Comparison of ENCODE assay signal across 11 mouse cellular contexts in genomic region chr4:85916034-85916433, GRCm38 (mm10).
DNase-seq lines count a peak whose midpoint lies in the region; ATAC-seq and TF ChIP-seq lines count a peak whose summit lies in the region.
"Had no signal": no experiment of that assay in that cellular context is flagged by ENCODE, and none has a peak within 500 bp of the region (broad histone marks: within the 10 kb centered on the region; RNA-seq: fewer than 3 reads in every experiment).

No protein-coding gene starts in this region.

- peak overlapping the region; percentile 31; the same call in 1 of the 2 replicates for H3K27ac ChIP-seq in heart, embryonic 15.5 days
- H3K27ac ChIP-seq in heart, embryonic 11.5 days (ENCODE audit: low read depth, low read length), result no peak overlapping the region
- no peak overlapping the region for H3K27ac ChIP-seq in midbrain, embryonic 14.5 days (replicated peaks; ENCODE audit: low read depth, low read length)
- no peak overlapping the region for H3K27ac ChIP-seq in midbrain, embryonic 15.5 days
- 0 out of 2 replicates have a peak overlapping the region, but pooled peaks have one; percentile 4 for H3K27ac ChIP-seq in embryonic fibroblast, embryonic 13.5 days (ENCODE audit: insufficient read depth, low read length)
- H3K27ac ChIP-seq in stomach, embryonic 15.5 days, result peak overlapping the region; percentile 12; the same call in 1 of the 2 replicates

- H3K9me3 ChIP-seq in heart, embryonic 15.5 days (replicated peaks), result no peaks in the 10 kb centered on the region
- no peaks in the 10 kb centered on the region for H3K9me3 ChIP-seq in heart, embryonic 11.5 days (replicated peaks; ENCODE audit: control insufficient read depth, low read length)
- H3K9me3 ChIP-seq in midbrain, embryonic 14.5 days (ENCODE audit: control insufficient read depth, low read length), result no peaks in the 10 kb centered on the region
- H3K9me3 ChIP-seq in midbrain, embryonic 15.5 days, result no peaks in the 10 kb centered on the region
- no peaks in the 10 kb centered on the region for H3K9me3 ChIP-seq in stomach, embryonic 15.5 days

- WGBS in heart, embryonic 15.5 days, result 38% methylated on average over 2 of the region's 2 CpGs
- 50% methylated on average over 2 of the region's 2 CpGs for WGBS in heart, embryonic 11.5 days (ENCODE audit: insufficient replicate concordance)
- WGBS in midbrain, embryonic 14.5 days, result 51% methylated on average over 2 of the region's 2 CpGs
- WGBS in midbrain, embryonic 15.5 days, result 43% methylated on average over 2 of the region's 2 CpGs
- 42% methylated on average over 2 of the region's 2 CpGs for WGBS in stomach, embryonic 15.5 days

- DNase-seq in midbrain, embryonic 14.5 days, result peak; percentile 25
- no peak for DNase-seq in frontal cortex, postnatal 25 days (ENCODE audit: low spot score in 2 of 2)
- no peak for DNase-seq in cerebellum, adult 11-12 months
- DNase-seq: cerebellum, adult 9-11 months; gastrocnemius, postnatal 25 days had no signal

- no peak; the same call in 1 of the 2 replicates for ATAC-seq in heart, embryonic 15.5 days (replicated peaks; ENCODE audit: insufficient number of reproducible peaks, insufficient read depth, low FRiP score, low read depth)
- ATAC-seq in heart, embryonic 11.5 days (replicated peaks; ENCODE audit: insufficient number of reproducible peaks, low FRiP score, low TSS enrichment), result no peak
- ATAC-seq in midbrain, embryonic 14.5 days (ENCODE audit: low FRiP score, low TSS enrichment), result no peak
- ATAC-seq in midbrain, embryonic 15.5 days (replicated peaks), result no peak
- no peak for ATAC-seq in stomach, embryonic 15.5 days (ENCODE audit: insufficient read depth, low FRiP score, low read depth)

- H3K4me3 ChIP-seq in heart, embryonic 15.5 days, result no peak overlapping the region
- H3K4me3 ChIP-seq in heart, embryonic 11.5 days (ENCODE audit: low read depth, low read length), result no peak overlapping the region
- no peak overlapping the region for H3K4me3 ChIP-seq in midbrain, embryonic 14.5 days (replicated peaks; ENCODE audit: low read depth, low read length)
- H3K4me3 ChIP-seq in midbrain, embryonic 15.5 days, result no peak overlapping the region
- no peak overlapping the region for H3K4me3 ChIP-seq in embryonic fibroblast, embryonic 13.5 days (ENCODE audit: insufficient read depth, low read length)
- no peak overlapping the region for H3K4me3 ChIP-seq in stomach, embryonic 15.5 days (replicated peaks)
- H3K4me3 ChIP-seq: erythroblast, embryonic 14.5 days had no signal

- no peaks in the 10 kb centered on the region for H3K36me3 ChIP-seq in heart, embryonic 15.5 days
- no peaks in the 10 kb centered on the region for H3K36me3 ChIP-seq in heart, embryonic 11.5 days (ENCODE audit: control insufficient read depth, insufficient read depth, low read length)
- no peaks in the 10 kb centered on the region for H3K36me3 ChIP-seq in midbrain, embryonic 14.5 days (ENCODE audit: control insufficient read depth, insufficient read depth, low read length)
- no peaks in the 10 kb centered on the region for H3K36me3 ChIP-seq in midbrain, embryonic 15.5 days (replicated peaks)
- H3K36me3 ChIP-seq in stomach, embryonic 15.5 days, result no peaks in the 10 kb centered on the region

- H3K4me1 ChIP-seq in heart, embryonic 15.5 days (replicated peaks), result peaks cover 7% of the 10 kb centered on the region
- H3K4me1 ChIP-seq in heart, embryonic 11.5 days (ENCODE audit: control insufficient read depth, insufficient read depth, low read length), result no peaks in the 10 kb centered on the region
- H3K4me1 ChIP-seq in midbrain, embryonic 14.5 days (ENCODE audit: control insufficient read depth, insufficient read depth, low read length), result no peaks in the 10 kb centered on the region
- no peaks in the 10 kb centered on the region for H3K4me1 ChIP-seq in midbrain, embryonic 15.5 days
- peaks cover 3% of the 10 kb centered on the region; the same call in 1 of the 2 replicates for H3K4me1 ChIP-seq in embryonic fibroblast, embryonic 13.5 days (ENCODE audit: control insufficient read depth, insufficient read depth, low read length)
- no peaks in the 10 kb centered on the region for H3K4me1 ChIP-seq in stomach, embryonic 15.5 days

- TF ChIP-seq POLR2A in embryonic fibroblast, embryonic 13.5 days (IDR thresholded peaks at IDR 0.05; ENCODE audit: low read depth, low read length), result no peak

- no peaks in the 10 kb centered on the region for H3K27me3 ChIP-seq in heart, embryonic 15.5 days
- no peaks in the 10 kb centered on the region for H3K27me3 ChIP-seq in heart, embryonic 11.5 days (ENCODE audit: control insufficient read depth, insufficient read depth, low read length)
- no peaks in the 10 kb centered on the region for H3K27me3 ChIP-seq in midbrain, embryonic 14.5 days (ENCODE audit: control insufficient read depth, insufficient read depth, low read length)
- no peaks in the 10 kb centered on the region for H3K27me3 ChIP-seq in midbrain, embryonic 15.5 days (replicated peaks)
- H3K27me3 ChIP-seq in stomach, embryonic 15.5 days (replicated peaks), result no peaks in the 10 kb centered on the region

- H3K9ac ChIP-seq in heart, embryonic 15.5 days, result no peak overlapping the region
- no peak overlapping the region for H3K9ac ChIP-seq in heart, embryonic 11.5 days (ENCODE audit: low read depth, low read length)
- H3K9ac ChIP-seq in midbrain, embryonic 14.5 days (replicated peaks; ENCODE audit: low read length), result no peak overlapping the region
- H3K9ac ChIP-seq in midbrain, embryonic 15.5 days, result no peak overlapping the region
- H3K9ac ChIP-seq in stomach, embryonic 15.5 days, result no peak overlapping the region

- TF ChIP-seq CTCF in embryonic fibroblast, embryonic 13.5 days (IDR thresholded peaks at IDR 0.05; ENCODE audit: borderline replicate concordance, insufficient read depth, low read length), result no peak

- 0 out of 2 replicates have a peak overlapping the region, but pooled peaks have one; percentile 15 for H3K4me2 ChIP-seq in heart, embryonic 15.5 days
- no peak overlapping the region for H3K4me2 ChIP-seq in heart, embryonic 11.5 days
- no peak overlapping the region for H3K4me2 ChIP-seq in midbrain, embryonic 14.5 days (ENCODE audit: low read length)
- no peak overlapping the region for H3K4me2 ChIP-seq in midbrain, embryonic 15.5 days
- H3K4me2 ChIP-seq in stomach, embryonic 15.5 days, result no peak overlapping the region

Comparison
In these comparisons a context has a peak if more than half of its experiments do, and no peak if none do; other contexts are left out.
1. H3K27ac ChIP-seq: peak in heart, embryonic 15.5 days (single experiment), embryonic fibroblast, embryonic 13.5 days (single experiment) and stomach, embryonic 15.5 days (single experiment); none in heart, embryonic 11.5 days (single experiment), midbrain, embryonic 14.5 days (single experiment) and midbrain, embryonic 15.5 days (single experiment).